Mouse (Mus musculus): ENCODE results near the gene Bet1l. TPM values are rescaled to one million over a fixed set of nuclear protein-coding genes. Genes with fewer than 3 reads are reported as not detected.

The Bet1l gene
- total and polyA plus RNA-seq, 2 experiments from 2014 or later, result 14.8 to 29.6 TPM

DNA sequence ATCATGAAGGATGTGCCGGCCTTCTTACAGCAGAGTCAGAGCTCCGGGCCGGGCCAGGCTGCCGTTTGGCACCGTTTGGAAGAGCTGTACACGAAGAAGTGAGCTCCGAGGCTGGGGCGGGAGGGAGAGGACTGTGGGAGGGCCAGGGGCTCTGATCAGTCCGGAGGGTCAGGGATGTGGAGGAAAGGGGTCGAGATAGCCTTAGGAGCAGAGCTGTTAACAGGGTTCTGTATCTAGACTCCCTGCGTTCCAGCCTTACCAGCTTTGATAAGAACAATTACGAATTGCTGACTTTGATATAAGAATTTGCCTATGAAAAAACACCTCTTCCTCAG is 25.1 kb upstream of the Bet1l start:
- H3K9ac ChIP-seq (replicated peaks; ENCODE audit: low read depth, low read length), result peak overlapping the region; percentile 75
- H3K27ac ChIP-seq (ENCODE audit: low read depth), result peak overlapping the region; percentile 86
- peaks cover 13% of the 10 kb centered on the region for H3K4me1 ChIP-seq (ENCODE audit: control insufficient read depth, insufficient read depth)
- peaks cover 33% of the 10 kb centered on the region for H3K36me3 ChIP-seq (replicated peaks; ENCODE audit: control insufficient read depth, insufficient read depth, low read length)
- ATAC-seq (ENCODE audit: insufficient read depth, low read depth) (peak; percentile 19), DNase-seq (ENCODE audit: low spot score) (peak; percentile 13)
- H3K27me3 ChIP-seq (ENCODE audit: control insufficient read depth, insufficient read depth, low read length), result no peaks in the 10 kb centered on the region
- H3K9me3 ChIP-seq (replicated peaks; ENCODE audit: control insufficient read depth, low read length), result no peaks in the 10 kb centered on the region
- H3K4me3 ChIP-seq (ENCODE audit: low read depth, low read length), result peak overlapping the region; percentile 96
- H3K4me2 ChIP-seq (ENCODE audit: low read depth, low read length), result peak overlapping the region; percentile 89
- TF ChIP-seq CTCF (IDR thresholded peaks at IDR 0.05; ENCODE audit: low read depth), result no peak
- TF ChIP-seq EP300 (IDR thresholded peaks at IDR 0.05; ENCODE audit: low read depth), result no peak
- under 1% methylated on average over 12 of the region's 12 CpGs for WGBS

DNA sequence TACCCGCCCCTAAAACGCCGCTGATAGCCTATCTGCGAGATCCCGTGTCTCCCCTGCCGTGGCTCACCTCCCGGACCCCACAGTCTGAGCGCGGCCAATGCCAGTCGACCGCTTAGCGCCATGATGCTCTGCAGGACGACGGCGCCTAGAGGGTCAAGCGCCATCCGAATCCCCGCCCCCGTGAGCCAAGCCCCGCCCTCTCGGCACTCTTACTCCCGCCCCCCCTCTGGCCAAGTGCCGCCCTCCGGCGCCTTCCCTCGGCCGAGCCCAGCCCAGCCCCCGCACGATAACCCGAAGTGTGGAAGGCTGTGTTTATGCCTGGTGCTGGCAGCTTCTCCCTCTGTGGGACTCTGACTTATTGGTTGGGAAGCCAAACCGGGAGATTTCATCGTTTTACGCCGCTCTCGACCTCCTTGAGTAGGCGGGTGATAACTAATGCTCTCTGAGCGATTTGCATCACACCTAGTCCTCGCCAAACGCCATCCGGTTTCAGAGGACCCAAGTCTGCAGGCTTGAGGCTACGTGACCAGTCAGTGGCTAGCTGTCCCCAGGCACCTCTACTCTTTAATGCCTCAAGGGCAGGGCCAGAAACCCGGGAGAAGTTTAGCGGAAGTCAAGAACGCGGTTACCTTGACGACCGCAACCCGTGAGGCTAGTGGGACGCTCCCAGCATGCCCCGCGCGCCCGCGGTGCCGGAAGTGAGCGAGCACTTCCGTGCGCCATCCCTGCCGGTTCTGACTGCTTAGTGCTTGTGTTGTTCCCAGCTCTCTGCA is 24.5 kb upstream of the Bet1l start, which contains the start of the genes Psmd13 and Sirt3:
Gene Psmd13, plus strand, starts transcription at position 273 of the 773 bp plus-strand sequence.
Gene Sirt3, minus strand, starts transcription at position 614 of the 773 bp plus-strand sequence.
- WGBS, result under 1% methylated on average over 59 of the region's 59 CpGs
- H3K36me3 ChIP-seq (replicated peaks; ENCODE audit: control insufficient read depth, insufficient read depth, low read length), result peaks cover 33% of the 10 kb centered on the region
- ATAC-seq (ENCODE audit: insufficient read depth, low read depth), result peak; percentile 96

DNA sequence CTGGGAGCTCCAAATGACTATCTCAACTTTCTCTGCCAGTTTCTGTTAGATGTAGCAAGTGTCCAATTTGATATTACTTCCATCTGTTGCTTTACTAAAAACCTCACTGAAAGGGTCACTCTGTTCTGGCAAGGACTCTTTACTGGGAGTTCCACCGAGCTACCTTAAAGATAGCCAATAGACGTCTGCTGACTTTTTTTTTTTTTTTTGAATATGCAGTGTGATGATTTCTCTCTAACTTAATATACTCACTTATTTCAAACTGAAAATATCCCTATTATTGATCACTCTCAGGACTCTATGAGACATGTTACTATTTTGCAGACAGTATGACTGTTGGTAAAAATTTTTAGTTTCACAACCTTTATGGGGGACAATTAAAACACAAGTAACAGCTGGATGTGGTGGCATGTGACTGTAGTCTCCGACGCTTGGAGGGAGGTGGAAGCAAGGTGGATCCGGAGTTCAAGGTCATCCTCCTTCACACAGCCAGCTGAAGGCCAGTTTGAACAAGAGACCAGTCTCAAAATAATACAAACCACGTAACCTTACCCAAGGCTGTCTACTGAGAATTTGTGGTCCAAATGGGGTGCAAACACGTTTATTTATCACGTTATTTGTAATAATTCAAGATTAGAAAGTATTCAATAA is 23.6 kb upstream of the Bet1l start:
- 0 out of 2 replicates have a peak, but pooled peaks have one; percentile 22 for ATAC-seq (ENCODE audit: insufficient read depth, low read depth)
- Histone ChIP-seq H3K27ac (ENCODE audit: low read depth) (peak overlapping the region; percentile 86), H3K9me3 (replicated peaks; ENCODE audit: control insufficient read depth, low read length) (no peaks in the 10 kb centered on the region), H3K4me2 (ENCODE audit: low read depth, low read length) (peak overlapping the region; percentile 89), H3K9ac (replicated peaks; ENCODE audit: low read depth, low read length) (peak overlapping the region; percentile 75), H3K27me3 (ENCODE audit: control insufficient read depth, insufficient read depth, low read length) (no peaks in the 10 kb centered on the region), H3K36me3 (replicated peaks; ENCODE audit: control insufficient read depth, insufficient read depth, low read length) (peaks cover 33% of the 10 kb centered on the region), H3K4me1 (ENCODE audit: control insufficient read depth, insufficient read depth) (peaks cover 13% of the 10 kb centered on the region), H3K4me3 (ENCODE audit: low read depth, low read length) (peak overlapping the region; percentile 96)
- TF ChIP-seq EP300 (IDR thresholded peaks at IDR 0.05; ENCODE audit: low read depth), result no peak
- TF ChIP-seq CTCF (IDR thresholded peaks at IDR 0.05; ENCODE audit: low read depth), result no peak
- peak; percentile 48 for DNase-seq (ENCODE audit: low spot score)
- WGBS, result 6% methylated on average over 8 of the region's 8 CpGs

More for the DNA sequence above, 24.5 kb upstream of the Bet1l start, which contains the start of the genes Psmd13 and Sirt3:
- Histone ChIP-seq H3K9me3 (replicated peaks; ENCODE audit: control insufficient read depth, low read length) (no peaks in the 10 kb centered on the region), H3K4me1 (ENCODE audit: control insufficient read depth, insufficient read depth) (peaks cover 13% of the 10 kb centered on the region), H3K27ac (ENCODE audit: low read depth) (peak within 1 kb of the TSS; percentile 86), H3K27me3 (ENCODE audit: control insufficient read depth, insufficient read depth, low read length) (no peaks in the 10 kb centered on the region), H3K9ac (replicated peaks; ENCODE audit: low read depth, low read length) (peak within 1 kb of the TSS; percentile 75), H3K4me3 (ENCODE audit: low read depth, low read length) (peak within 1 kb of the TSS; percentile 96), H3K4me2 (ENCODE audit: low read depth, low read length) (peak within 1 kb of the TSS; percentile 89)
- DNase-seq (ENCODE audit: low spot score), result peak; percentile 93
- TF ChIP-seq CTCF (IDR thresholded peaks at IDR 0.05; ENCODE audit: low read depth), result no peak; the same call in 1 of the 2 replicates
- peak; percentile 43; the same call in 1 of the 2 replicates for TF ChIP-seq EP300 (IDR thresholded peaks at IDR 0.05; ENCODE audit: low read depth)

DNA sequence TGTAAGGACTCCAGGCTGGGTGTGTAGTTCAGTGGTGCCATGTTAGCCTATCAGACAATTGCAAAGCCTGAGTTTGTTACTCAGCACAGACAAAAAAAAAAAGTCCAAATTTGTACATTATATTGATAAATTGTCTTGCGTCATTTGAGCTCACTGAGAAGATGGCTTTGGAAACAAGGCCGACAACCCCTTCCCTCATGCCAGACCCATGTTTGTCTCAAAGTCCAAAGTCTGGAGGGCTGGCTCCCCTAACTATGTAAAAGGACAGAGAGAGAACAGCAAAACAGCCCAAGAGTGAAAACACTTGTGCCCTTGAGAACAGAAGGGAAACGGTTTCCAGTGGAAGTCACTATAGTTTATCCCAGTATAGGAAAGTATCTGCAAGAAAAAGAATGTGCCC is 23.0 kb upstream of the Bet1l start:
- Histone ChIP-seq H3K4me3 (ENCODE audit: low read depth, low read length) (peak overlapping the region; percentile 96; the same call in 1 of the 2 replicates), H3K9ac (replicated peaks; ENCODE audit: low read depth, low read length) (0 out of 2 replicates have a peak overlapping the region, but pooled peaks have one; percentile 28)
- DNase-seq (ENCODE audit: low spot score), result no peak

DNA sequence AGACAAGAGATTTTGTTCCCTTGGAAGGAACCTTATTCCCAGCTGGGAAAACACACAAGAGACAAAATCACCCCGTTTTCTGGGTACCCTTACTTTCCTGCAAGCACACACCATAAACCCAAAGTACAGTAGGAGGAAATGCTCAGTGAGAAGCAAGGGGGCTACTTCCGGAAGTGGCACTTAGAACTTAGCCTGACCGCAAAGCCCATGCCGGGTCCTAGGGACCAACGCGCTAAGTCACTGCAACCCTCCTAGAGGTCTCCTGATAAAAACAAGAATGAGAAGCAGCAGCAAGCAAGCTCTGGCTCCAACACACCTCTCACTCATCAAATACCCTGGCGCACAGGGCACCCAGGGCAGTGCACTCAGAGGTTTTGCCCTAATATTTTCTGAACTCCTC is 22.0 kb upstream of the Bet1l start:
- no peak for TF ChIP-seq CTCF (IDR thresholded peaks at IDR 0.05; ENCODE audit: low read depth)
- TF ChIP-seq EP300 (IDR thresholded peaks at IDR 0.05; ENCODE audit: low read depth), result no peak
- Histone ChIP-seq H3K4me2 (ENCODE audit: low read depth, low read length) (no peak overlapping the region), H3K4me1 (ENCODE audit: control insufficient read depth, insufficient read depth) (peaks cover 13% of the 10 kb centered on the region), H3K4me3 (ENCODE audit: low read depth, low read length) (no peak overlapping the region), H3K36me3 (replicated peaks; ENCODE audit: control insufficient read depth, insufficient read depth, low read length) (peaks cover 39% of the 10 kb centered on the region), H3K27me3 (ENCODE audit: control insufficient read depth, insufficient read depth, low read length) (no peaks in the 10 kb centered on the region), H3K27ac (ENCODE audit: low read depth) (no peak overlapping the region), H3K9me3 (replicated peaks; ENCODE audit: control insufficient read depth, low read length) (no peaks in the 10 kb centered on the region), H3K9ac (replicated peaks; ENCODE audit: low read depth, low read length) (peak overlapping the region; percentile 20; the same call in 1 of the 2 replicates)
- ATAC-seq (ENCODE audit: insufficient read depth, low read depth) (no peak), DNase-seq (ENCODE audit: low spot score) (no peak)
- 67% methylated on average over 7 of the region's 7 CpGs for WGBS

More for the DNA sequence above, 23.0 kb upstream of the Bet1l start:
- peak overlapping the region; percentile 0; the same call in 1 of the 2 replicates for H3K27ac ChIP-seq (ENCODE audit: low read depth)
- H3K36me3 ChIP-seq (replicated peaks; ENCODE audit: control insufficient read depth, insufficient read depth, low read length), result peaks cover 34% of the 10 kb centered on the region
- TF ChIP-seq CTCF (IDR thresholded peaks at IDR 0.05; ENCODE audit: low read depth) (no peak), EP300 (IDR thresholded peaks at IDR 0.05; ENCODE audit: low read depth) (no peak)
- no peak for ATAC-seq (ENCODE audit: insufficient read depth, low read depth)
- no peaks in the 10 kb centered on the region for H3K9me3 ChIP-seq (replicated peaks; ENCODE audit: control insufficient read depth, low read length)
- peak overlapping the region; percentile 89 for H3K4me2 ChIP-seq (ENCODE audit: low read depth, low read length)
- 67% methylated on average over 3 of the region's 3 CpGs for WGBS
- no peaks in the 10 kb centered on the region for H3K27me3 ChIP-seq (ENCODE audit: control insufficient read depth, insufficient read depth, low read length)
- peaks cover 13% of the 10 kb centered on the region for H3K4me1 ChIP-seq (ENCODE audit: control insufficient read depth, insufficient read depth)

Data from heart, postnatal 0 days (tissue).